Mouse (Mus musculus): ENCODE results near the gene Klrb1b.
A peak's percentile ranks its signal among the peaks of the same experiment; 100 is the strongest.
"Not testable (repeated sequence)": the region's sequence is repeated elsewhere in the genome, so short reads cannot be mapped to it uniquely, and the experiment has no call there.

The Klrb1b gene

GRCm38 (mm10) chr6:128841327-128842089, 15.4 kb upstream of the Klrb1b start:
- DNase-seq (ENCODE audit: low spot score in 2 of 2): no peak

GRCm38 (mm10) chr6:128840669-128841068, 14.5 kb upstream of the Klrb1b start:
- DNase-seq (ENCODE audit: low spot score in 2 of 2): not testable (repeated sequence)

- no peak for DNase-seq (ENCODE audit: low spot score in 2 of 2)
Observed at GRCm38 (mm10) chr6:128839921-128840320, 13.8 kb upstream of the Klrb1b start.

- DNase-seq (ENCODE audit: low spot score in 2 of 2): peak; percentile 91 to 94
Observed at GRCm38 (mm10) chr6:128839266-128839771, 13.2 kb upstream of the Klrb1b start.

- DNase-seq (ENCODE audit: low spot score in 2 of 2): peak; percentile 86 to 94
Observed at GRCm38 (mm10) chr6:128838342-128839265, 12.5 kb upstream of the Klrb1b start.

GRCm38 (mm10) chr6:128837454-128838341, 11.6 kb upstream of the Klrb1b start:
- DNase-seq (ENCODE audit: low spot score in 2 of 2): no peak

GRCm38 (mm10) chr6:128836955-128837334, 10.8 kb upstream of the Klrb1b start:
- no peak for DNase-seq (ENCODE audit: low spot score in 2 of 2)

- no peak for DNase-seq (ENCODE audit: low spot score in 2 of 2)
Observed at GRCm38 (mm10) chr6:128836191-128836954, 10.2 kb upstream of the Klrb1b start.

- DNase-seq (ENCODE audit: low spot score in 2 of 2): no peak
Observed at GRCm38 (mm10) chr6:128835571-128835970, 9.4 kb upstream of the Klrb1b start.

- DNase-seq (ENCODE audit: low spot score in 2 of 2): no peak
Observed at GRCm38 (mm10) chr6:128833046-128833445, 6.9 kb upstream of the Klrb1b start.

GRCm38 (mm10) chr6:128829837-128830236, 3.7 kb upstream of the Klrb1b start:
- DNase-seq (ENCODE audit: low spot score in 2 of 2): no peak

- DNase-seq (ENCODE audit: low spot score in 2 of 2): no peak
Observed at GRCm38 (mm10) chr6:128826781-128827180, 650 bp upstream of the Klrb1b start.

- DNase-seq (ENCODE audit: low spot score in 2 of 2): no peak
Observed at GRCm38 (mm10) chr6:128818083-128818802, 7.9 kb downstream of the Klrb1b start.

GRCm38 (mm10) chr6:128808532-128808931, 17.6 kb downstream of the Klrb1b start:
- peak; percentile 39 to 67 for DNase-seq (ENCODE audit: low spot score in 2 of 2)

- no peak for DNase-seq (ENCODE audit: low spot score in 2 of 2)
Observed at GRCm38 (mm10) chr6:128807021-128807420, 19.1 kb downstream of the Klrb1b start.

GRCm38 (mm10) chr6:128804823-128805640, 21.1 kb downstream of the Klrb1b start:
- DNase-seq (ENCODE audit: low spot score in 2 of 2): peak; percentile 62 to 82

GRCm38 (mm10) chr6:128802999-128803857, 22.9 kb downstream of the Klrb1b start:
- peak; percentile 89 to 97 for DNase-seq (ENCODE audit: low spot score in 2 of 2)

- DNase-seq (ENCODE audit: low spot score in 2 of 2): peak in 1 of 2 experiments; percentile 66
Observed at GRCm38 (mm10) chr6:128802557-128802956, 23.6 kb downstream of the Klrb1b start.

Data from spleen, postnatal 4 days (tissue).